Mouse (Mus musculus): ENCODE results near the gene Rnf215. TPM values are rescaled to one million over a fixed set of nuclear protein-coding genes. Genes with fewer than 3 reads are reported as not detected.
A peak's percentile ranks its signal among the peaks of the same experiment; 100 is the strongest.

Gene Rnf215
- polyA plus RNA-seq, 1 experiment from 2014 or later: 51.0 TPM

- Histone ChIP-seq H3K4me3 (ENCODE audit: low read depth, low read length) (no peak overlapping the region), H3K36me3 (ENCODE audit: control insufficient read depth, insufficient read depth, low read length) (no peaks in the 10 kb centered on the region), H3K4me1 (ENCODE audit: control insufficient read depth, insufficient read depth, low read length) (peaks cover 13% of the 10 kb centered on the region), H3K9ac (replicated peaks; ENCODE audit: low read depth, low read length) (no peak overlapping the region), H3K9me3 (ENCODE audit: control insufficient read depth, low read length) (no peaks in the 10 kb centered on the region), H3K27ac (ENCODE audit: low read depth, low read length) (no peak overlapping the region), H3K27me3 (ENCODE audit: control insufficient read depth, insufficient read depth, low read length) (no peaks in the 10 kb centered on the region), H3K4me2 (ENCODE audit: low read depth, low read length) (no peak overlapping the region)
- ATAC-seq (ENCODE audit: low read depth): no peak
- WGBS: 81% methylated on average over 3 of the region's 3 CpGs
Measured at GRCm38 (mm10) chr11:4190677-4191076, 55.7 kb downstream of the Rnf215 start.

Small RNAs within 50 kb of the gene (microRNA-seq; reads per million reads assigned to microRNA genes)
- 3.7 reads per million, percentile 5 among the genes with 10 or more reads in this experiment for gene Mir3060

Other genes starting within 250 kb of the Rnf215 start
- gene 4921536K21Rik, start 240.1 kb upstream of the Rnf215 start, polyA plus RNA-seq (2014; fragmentation: Nextera tagmentation; extraction: Ambion mirVana): 0.13 and 0.17 TPM in 2 replicates
- gene Dusp18, start 240.0 kb upstream of the Rnf215 start, polyA plus RNA-seq (2014; fragmentation: Nextera tagmentation; extraction: Ambion mirVana): 23.7 and 27.8 TPM in 2 replicates
- gene Slc35e4, start 220.5 kb upstream of the Rnf215 start, polyA plus RNA-seq (2014; fragmentation: Nextera tagmentation; extraction: Ambion mirVana): 11.6 and 13.6 TPM in 2 replicates
- 15.4 and 30.9 TPM in 2 replicates for gene Tcn2, start 203.0 kb upstream of the Rnf215 start, polyA plus RNA-seq (2014; fragmentation: Nextera tagmentation; extraction: Ambion mirVana)
- 42.4 and 49.5 TPM in 2 replicates for gene Pes1, start 171.2 kb upstream of the Rnf215 start, polyA plus RNA-seq (2014; fragmentation: Nextera tagmentation; extraction: Ambion mirVana)
- gene 4930556J24Rik, start 158.4 kb upstream of the Rnf215 start, polyA plus RNA-seq (2014; fragmentation: Nextera tagmentation; extraction: Ambion mirVana): 0.23 TPM in 1 of 2 replicates, not detected in the other
- gene Gal3st1, start 151.6 kb upstream of the Rnf215 start, polyA plus RNA-seq (2014; fragmentation: Nextera tagmentation; extraction: Ambion mirVana): 6.2 and 6.7 TPM in 2 replicates
- not detected in 2 replicates for gene Sec14l4, start 103.7 kb upstream of the Rnf215 start, polyA plus RNA-seq (2014; fragmentation: Nextera tagmentation; extraction: Ambion mirVana)
- 0.10 and 0.37 TPM in 2 replicates for gene Sec14l3, start 70.4 kb upstream of the Rnf215 start, polyA plus RNA-seq (2014; fragmentation: Nextera tagmentation; extraction: Ambion mirVana)
- 8.4 and 12.3 TPM in 2 replicates for gene Mtfp1, start 39.8 kb upstream of the Rnf215 start, polyA plus RNA-seq (2014; fragmentation: Nextera tagmentation; extraction: Ambion mirVana)
- gene Sec14l2, start 11.8 kb upstream of the Rnf215 start, polyA plus RNA-seq (2014; fragmentation: Nextera tagmentation; extraction: Ambion mirVana): 3.9 and 5.0 TPM in 2 replicates
- gene Ccdc157, start 25.1 kb downstream of the Rnf215 start, polyA plus RNA-seq (2014; fragmentation: Nextera tagmentation; extraction: Ambion mirVana): 5.8 and 6.7 TPM in 2 replicates
- gene Sf3a1, start 25.1 kb downstream of the Rnf215 start, polyA plus RNA-seq (2014; fragmentation: Nextera tagmentation; extraction: Ambion mirVana): 53.0 and 56.6 TPM in 2 replicates
- 19.8 and 24.6 TPM in 2 replicates for gene Tbc1d10a, start 51.6 kb downstream of the Rnf215 start, polyA plus RNA-seq (2014; fragmentation: Nextera tagmentation; extraction: Ambion mirVana)
- gene Castor1, start 83.0 kb downstream of the Rnf215 start, polyA plus RNA-seq (2014; fragmentation: Nextera tagmentation; extraction: Ambion mirVana): 3.0 and 4.4 TPM in 2 replicates
- 0.12 TPM in 1 of 2 replicates, not detected in the other for gene Osm, start 101.2 kb downstream of the Rnf215 start, polyA plus RNA-seq (2014; fragmentation: Nextera tagmentation; extraction: Ambion mirVana)
- 0.06 TPM in 1 of 2 replicates, not detected in the other for gene Lif, start 122.4 kb downstream of the Rnf215 start, polyA plus RNA-seq (2014; fragmentation: Nextera tagmentation; extraction: Ambion mirVana)